Mouse (Mus musculus): ENCODE measurements around the gene Erp44. TPM values are rescaled to one million over a fixed set of nuclear protein-coding genes. Genes with fewer than 3 reads are reported as not detected.
A peak's percentile ranks its signal among the peaks of the same experiment; 100 is the strongest.

Erp44 gene
- 10 to 100 TPM; 52.5 to 56.2 TPM for total RNA-seq (2021)
- long read RNA-seq, experiment 1, transcript Erp44-201 (12 exons, 2,624 nt) = major isoform, 65 of 67 reads
- long read RNA-seq, experiment 1, partial matches to known transcripts = 1 of 67 reads
- long read RNA-seq, experiment 1, other reads (novel, unspliced or antisense) = 1 of 67 reads
- long read RNA-seq, experiment 2, transcript Erp44-201 (12 exons, 2,624 nt) = major isoform, 109 of 126 reads
- long read RNA-seq, experiment 2, partial matches to known transcripts = 3 of 126 reads
- long read RNA-seq, experiment 2, other reads (novel, unspliced or antisense) = 14 of 126 reads

DNA sequence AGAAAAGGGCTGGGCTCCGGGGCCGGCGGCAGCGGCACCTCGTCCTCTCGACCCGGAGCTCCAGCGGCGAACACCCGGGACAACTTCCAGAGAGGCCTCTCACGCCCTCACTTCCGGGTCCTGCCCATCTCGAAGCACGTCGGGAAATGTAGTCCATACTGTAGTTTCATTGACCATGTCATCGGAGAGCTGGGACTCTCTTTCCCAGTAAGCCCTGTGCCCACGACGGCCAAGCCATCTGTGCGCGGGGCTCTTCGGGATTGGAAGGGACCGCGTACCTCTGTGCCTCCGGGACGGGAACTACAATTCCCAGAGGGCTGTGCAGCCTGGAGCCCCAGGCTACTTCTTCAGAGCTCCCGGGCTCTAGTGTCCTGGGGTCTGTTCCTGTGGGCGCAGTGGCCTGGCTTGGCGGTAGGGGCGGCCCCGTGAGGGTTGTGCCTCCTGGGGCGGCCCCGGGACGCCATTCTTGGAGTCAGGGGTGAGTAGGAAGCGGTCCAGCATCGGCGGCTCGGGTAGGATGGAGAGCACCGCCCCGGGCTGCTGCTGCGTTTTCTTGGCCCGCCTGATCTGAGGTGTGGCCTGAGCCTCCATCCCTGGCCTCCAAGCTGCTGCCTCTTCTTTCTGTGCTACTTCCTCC lies at the start of gene Erp44, which contains the start of gene Invs:
Gene Erp44, minus strand, starts transcription at position 61 of the 637 bp plus-strand sequence.
Gene Invs, plus strand, starts transcription at position 263 of the 637 bp plus-strand sequence.
- peak; percentile 65 to 80 for DNase-seq (ENCODE audit: low spot score in 2 of 2)

DNA sequence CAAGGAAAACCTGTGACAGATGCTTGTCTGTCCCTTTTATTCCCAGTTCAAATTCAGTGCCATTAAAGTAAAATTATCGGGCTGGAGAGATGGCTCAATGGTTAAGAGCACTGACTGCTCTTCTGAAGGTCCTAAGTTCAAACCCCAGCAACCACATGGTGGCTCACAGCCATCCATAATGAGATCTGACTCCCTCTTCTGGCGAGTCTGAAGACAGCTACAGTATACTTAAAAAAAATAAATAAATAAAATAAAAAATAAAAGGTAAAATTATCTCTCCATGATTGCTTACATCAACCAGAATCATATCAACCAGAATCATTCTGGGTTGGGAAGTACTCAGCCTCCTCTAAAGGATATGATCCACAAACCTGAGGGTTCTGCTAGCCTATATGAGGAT lies 48.7 kb upstream of the Erp44 start:
- DNase-seq (ENCODE audit: low spot score in 2 of 2) = no peak

DNA sequence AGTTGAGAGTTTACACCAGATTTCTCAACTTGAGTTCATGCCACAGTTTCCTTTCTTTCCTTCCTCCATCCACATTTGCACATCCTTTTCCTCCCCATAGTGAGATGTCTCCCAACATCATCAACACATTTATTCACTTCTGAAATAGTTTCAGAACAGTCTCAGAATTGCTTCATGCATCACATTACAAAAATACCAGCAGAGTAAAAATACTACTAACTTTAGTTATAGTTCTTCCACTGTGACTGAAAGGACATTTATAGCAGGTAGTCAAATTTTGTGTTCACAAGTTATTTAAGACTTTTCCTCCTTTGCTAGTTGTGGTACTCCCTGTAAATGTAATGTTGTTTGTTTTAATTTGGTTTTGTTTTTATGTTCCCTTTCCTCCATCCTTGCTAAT lies 47.8 kb upstream of the Erp44 start:
- DNase-seq (ENCODE audit: low spot score in 2 of 2) = no peak

DNA sequence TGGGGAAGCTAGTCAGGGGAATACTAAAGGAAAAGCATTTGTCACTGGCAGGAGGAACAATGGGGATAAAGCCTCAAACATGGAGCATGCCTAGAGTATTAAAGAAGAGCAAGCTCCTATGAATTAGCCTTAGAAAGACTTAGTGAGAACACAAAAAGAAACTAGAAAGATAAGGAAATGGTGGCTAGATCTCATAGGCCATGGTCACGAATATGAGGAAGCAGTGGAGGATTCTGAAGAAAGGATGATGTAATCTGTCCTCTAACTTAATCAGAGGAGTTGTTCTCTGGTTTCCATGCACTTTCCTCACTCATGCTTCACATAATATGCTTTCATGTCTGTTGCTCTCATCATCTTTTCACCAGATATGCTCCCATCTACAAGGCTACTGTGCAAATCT lies 42.7 kb upstream of the Erp44 start:
- no peak for DNase-seq (ENCODE audit: low spot score in 2 of 2)

DNA sequence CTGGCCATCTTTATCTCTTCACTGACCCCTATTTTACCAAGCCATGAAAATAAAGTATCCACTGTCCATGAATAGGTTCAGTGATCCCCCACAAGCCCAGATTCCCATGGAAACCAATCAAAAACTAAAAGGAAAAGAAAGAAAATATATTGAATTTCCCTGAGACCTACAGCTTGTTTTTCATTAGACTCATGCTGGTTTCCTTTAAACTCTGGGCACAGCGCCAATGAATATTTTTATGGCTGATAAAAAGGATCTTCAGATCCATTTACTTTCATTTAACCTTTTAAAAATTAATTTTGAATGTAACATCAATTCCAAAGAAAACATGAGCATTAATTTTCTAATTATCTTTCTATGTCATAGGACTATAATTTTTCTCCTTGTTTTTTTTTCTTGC lies 41.9 kb upstream of the Erp44 start:
- no peak for DNase-seq (ENCODE audit: low spot score in 2 of 2)

DNA sequence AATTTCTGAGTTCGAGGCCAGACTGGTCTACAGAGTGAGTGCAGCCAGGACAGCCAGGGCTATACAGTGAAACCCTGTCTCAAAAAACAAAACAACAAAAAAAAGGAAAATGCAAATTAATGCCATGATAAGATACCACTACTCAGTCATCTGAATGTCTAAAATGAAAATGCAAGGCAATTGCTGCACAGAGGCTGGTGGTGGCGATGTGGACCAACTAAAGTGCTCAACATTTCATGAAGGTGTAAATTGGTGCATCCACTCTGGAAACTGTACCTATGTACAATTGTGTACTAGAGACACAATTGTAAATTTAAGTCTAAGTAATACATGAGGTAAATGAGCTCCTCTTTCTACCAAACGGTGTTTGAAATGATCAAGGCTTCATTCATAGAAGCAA lies 36.7 kb upstream of the Erp44 start:
- no peak for DNase-seq (ENCODE audit: low spot score in 2 of 2)

DNA sequence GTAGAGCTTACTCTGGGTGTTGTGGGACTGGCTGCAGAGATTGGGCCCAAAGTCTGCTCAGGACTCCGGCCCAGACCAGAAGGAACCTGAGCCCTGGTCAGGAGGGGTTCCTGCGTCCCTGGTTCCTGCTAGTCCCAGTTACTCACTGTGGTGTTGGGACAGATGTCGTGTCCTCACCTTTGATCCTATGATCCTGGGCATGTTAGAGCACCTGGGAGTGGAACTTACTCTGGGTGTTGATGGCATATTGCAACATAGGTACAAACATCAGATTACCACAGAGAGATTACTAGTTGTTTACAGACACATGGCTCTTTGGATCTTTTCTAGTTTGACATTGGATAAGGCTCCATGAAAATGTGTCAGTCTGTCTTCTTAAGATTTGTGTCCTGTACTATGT lies 35.5 kb upstream of the Erp44 start:
- no peak for DNase-seq (ENCODE audit: low spot score in 2 of 2)

DNA sequence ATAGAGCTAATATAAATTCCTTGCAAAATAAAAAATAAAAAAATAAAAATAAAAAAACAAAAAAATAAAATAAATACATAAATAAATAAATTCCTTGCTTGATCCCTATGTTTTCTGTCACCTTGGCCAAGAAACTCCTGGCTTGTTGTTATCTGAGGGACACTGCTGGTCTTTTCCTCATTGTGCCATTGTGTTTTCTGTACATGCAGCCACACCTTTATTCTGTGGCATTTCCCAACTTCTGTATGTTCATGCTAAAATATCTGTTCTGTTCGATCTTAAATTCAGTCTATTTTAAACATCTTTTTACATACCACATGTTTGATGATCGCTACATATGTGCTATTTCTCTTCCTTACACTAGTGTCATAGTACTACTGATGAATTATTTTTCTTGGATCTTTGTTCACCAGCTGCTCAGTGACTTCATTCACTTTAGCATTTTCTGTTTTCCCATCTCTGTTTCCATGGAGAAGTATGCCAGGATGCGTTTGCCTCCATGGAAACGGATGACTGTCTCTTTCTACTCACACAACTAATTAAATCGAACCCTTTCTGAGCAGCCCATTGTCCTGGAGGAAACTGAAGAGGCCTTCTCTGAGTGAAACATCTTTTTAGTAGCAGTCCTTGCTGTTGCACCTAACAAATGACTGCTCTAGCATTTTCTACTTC lies 7.9 kb upstream of the Erp44 start:
- DNase-seq (ENCODE audit: low spot score in 2 of 2) = no peak

DNA sequence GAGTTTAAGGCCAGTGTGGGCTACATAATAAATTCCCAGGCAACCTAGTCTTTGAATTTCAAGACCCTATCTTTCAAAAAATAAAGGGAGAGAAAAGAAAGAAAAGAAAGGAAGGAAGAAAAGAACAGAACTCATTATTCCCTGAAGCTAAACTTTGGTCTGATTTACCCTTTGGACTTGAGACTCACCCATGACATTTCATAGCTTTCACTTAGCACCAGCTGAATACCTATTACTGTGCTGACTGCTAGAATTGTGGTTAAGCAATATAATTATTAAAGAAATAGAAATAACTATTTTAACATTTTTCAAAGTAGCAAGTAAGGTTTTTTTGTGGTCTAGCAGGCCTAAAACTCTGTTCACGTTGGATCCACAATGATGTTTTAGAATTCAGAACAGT lies 1.8 kb upstream of the Erp44 start:
- DNase-seq (ENCODE audit: low spot score in 2 of 2) = no peak

DNA sequence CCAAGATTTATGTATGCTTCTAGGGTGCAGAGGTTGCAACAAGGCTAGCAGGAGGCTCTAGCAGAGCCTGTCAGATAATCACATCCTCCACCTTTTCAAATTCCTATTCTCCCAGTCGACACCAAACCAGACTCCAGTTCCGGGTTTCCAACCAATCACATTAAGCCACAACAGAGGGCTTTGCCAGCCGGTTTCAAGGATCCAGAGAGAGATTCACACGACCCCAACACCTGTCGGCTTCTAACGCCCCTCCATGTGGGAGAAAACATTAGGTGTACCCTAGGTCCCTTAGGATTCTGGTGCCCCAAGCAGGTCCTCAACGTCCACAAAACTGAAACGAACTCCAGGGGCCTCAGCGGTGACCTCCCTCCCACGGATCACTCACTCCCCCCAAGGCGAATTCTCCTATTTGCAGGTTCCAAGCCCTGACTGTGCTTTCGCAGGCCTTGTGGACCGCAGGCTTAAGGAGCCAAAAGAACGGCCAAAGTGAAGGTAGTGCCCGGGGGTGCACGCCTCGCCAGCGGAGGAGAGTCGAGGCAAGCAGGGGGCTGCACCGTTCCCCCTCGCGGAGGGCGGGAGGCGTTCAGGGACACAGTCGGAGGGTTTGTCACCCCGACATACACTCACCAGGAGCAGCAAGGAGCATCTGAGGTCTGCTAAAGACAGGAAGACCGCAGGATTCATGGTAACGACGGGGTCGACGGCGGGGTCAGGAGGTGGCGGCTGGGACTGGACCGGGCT lies 431 bp downstream of the Erp44 start:
- peak in 1 of 2 experiments; percentile 6 for DNase-seq (ENCODE audit: low spot score in 2 of 2)

DNA sequence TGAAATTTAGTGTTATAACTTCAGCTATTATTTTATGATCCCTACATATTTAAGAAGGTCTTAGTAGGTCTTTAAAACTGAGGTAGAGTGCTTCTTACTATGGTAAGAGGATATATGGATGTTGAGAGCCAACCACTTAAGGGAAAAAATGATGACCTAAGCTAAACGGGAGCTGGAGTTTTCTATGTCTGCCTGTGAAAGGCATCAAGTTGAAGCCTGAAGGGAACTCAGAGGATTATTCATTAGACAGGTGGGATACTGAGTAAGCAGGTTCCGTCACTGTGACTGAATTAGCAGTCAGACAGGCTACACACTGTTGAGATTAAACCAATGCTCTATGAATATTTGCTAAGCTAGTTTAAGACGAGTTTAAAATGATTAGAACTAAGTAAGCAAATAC lies 2.3 kb downstream of the Erp44 start:
- DNase-seq (ENCODE audit: low spot score in 2 of 2) = no peak

DNA sequence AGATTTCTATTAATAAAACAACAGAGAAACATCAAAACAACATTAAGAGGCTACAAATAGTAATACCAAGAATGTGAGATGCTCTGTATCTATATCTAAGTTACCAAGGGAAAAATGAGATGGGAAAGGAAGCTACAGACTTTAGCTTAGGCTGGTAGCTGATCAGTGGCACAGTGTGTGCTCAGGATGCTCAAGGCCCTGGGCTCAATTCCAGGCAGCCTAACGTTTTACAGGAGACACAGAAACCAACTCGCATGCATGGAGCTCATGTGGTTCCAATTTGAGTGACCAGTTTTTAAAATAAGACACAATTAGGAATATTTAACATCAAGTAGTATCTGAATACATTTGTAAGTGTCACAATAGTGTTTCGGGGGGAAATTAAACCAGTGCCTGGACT lies 3.6 kb downstream of the Erp44 start:
- no peak for DNase-seq (ENCODE audit: low spot score in 2 of 2)

DNA sequence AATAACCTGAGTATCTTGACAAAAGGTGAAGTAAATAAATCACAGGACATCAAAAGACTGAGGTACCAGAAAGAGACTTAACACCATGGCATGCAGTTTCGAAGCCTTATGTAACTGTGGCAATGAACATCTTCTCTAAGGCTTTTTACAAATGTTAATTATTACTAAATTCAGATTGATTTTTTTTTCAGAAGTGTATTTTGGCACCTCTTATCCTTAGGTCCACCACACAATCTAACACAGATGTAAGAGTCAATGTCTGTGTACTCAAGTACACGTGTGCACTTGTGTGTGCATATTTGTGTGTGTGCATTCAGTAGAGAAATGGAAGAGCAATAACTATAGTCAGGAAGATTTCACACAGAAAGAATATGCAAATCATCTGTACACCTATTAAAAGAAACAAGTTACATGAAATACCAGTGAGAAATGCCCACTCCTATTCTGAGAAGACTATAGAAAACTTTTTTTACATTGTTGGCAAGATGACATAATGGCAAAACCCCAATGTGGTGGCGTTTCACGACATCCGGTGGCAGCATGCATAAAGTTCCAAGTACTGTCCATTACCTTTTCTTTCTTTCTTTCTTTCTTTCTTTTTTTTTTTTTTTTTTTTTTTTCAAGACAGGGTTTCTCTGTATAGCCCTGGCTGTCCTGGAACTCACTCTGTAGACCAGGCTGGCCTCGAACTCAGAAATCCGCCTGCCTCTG lies 6.1 kb downstream of the Erp44 start:
- no peak for DNase-seq (ENCODE audit: low spot score in 2 of 2)

DNA sequence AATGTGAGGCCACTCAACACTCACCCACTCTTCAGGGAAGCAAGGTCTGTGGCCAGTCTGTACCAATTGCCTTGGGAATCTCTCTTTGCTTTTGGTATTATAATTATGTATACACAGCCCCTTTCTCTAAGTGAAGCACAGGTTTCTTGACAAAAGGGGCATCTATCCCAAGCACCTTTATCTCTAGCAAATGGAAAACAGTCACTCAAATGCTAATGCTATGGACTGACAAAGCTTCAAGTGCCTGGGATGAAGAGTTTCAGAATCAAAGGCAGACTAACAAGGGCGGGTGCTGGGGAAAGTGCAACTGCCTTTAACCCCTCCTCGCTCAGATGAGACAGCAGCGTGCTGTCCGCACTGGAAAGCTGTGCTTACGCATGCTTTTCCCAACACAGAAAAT lies 7.5 kb downstream of the Erp44 start:
- DNase-seq (ENCODE audit: low spot score in 2 of 2) = no peak

DNA sequence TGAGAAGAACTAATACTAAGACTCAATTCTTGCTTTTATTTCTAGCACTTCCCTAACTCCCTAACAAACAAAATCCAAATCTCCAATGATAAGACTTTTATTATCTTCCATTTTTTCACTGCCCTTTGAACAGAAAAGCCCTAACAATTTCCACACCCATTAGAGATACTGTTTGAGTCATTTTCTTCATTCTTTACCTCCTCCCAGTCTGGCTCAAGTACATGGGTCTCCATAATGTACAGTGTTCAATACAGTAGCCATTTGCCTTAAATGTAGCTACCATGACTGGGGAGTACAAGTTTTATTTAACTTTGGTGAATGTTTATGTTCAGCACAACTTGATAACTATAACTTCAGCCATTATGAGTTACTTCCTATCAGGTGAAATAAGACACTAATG lies 8.8 kb downstream of the Erp44 start:
- no peak for DNase-seq (ENCODE audit: low spot score in 2 of 2)

DNA sequence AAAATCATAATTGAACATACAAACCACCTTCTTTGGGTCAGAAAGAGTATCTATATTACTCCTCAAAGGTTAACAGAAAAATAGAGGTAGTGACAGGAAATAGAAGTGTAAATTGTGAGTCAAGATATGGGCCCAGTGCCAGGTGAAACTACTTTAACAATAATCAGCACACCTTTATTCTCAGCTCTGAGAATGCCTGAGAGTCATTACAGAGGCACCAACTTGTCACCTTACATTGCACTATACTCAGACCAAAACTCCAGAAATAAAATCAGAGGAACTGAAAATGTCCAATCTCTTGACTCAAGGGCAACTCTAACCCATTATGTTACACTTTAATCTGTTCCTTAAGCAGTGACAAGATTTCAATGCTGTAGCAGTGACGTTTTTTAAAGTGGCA lies 11.2 kb downstream of the Erp44 start:
- DNase-seq (ENCODE audit: low spot score in 2 of 2) = no peak

DNA sequence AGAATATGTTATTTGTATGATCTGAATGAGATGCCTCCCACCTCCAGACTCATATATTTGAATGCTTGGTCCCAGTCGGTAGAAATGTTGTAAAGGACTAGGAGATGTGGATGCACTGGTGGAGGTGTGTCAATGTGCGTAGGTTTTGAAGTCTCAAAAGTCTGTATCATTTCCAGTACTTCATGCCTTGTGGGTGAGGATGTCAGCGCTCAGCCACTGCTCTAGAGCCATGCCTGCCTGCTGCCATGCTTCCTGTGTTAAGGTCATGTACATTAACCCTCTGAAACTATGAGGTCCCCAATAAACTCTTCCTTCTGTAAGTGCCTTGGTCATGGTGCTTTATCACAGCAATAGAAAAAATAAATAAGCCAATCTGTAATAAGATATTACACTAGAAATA lies 11.7 kb downstream of the Erp44 start:
- DNase-seq (ENCODE audit: low spot score in 2 of 2) = no peak

DNA sequence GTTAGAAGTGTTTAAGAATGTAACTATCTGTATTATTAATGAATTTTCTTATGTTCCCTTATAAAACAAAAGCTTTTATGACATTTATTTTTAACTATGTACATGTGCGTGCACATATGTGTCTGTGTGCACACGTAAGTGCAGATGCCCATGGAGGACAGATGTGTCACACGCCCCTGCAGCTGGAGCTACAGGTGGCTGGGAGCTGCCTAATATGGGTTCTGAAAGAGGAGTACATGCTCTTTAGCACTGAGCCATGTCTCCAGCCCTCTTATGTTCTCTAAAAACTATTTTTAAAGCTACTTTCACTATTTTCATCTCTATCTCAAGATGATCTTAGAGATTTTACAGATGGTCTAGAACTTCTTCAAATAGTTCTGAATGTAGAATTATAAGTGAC lies 21.3 kb downstream of the Erp44 start:
- no peak for DNase-seq (ENCODE audit: low spot score in 2 of 2)

DNA sequence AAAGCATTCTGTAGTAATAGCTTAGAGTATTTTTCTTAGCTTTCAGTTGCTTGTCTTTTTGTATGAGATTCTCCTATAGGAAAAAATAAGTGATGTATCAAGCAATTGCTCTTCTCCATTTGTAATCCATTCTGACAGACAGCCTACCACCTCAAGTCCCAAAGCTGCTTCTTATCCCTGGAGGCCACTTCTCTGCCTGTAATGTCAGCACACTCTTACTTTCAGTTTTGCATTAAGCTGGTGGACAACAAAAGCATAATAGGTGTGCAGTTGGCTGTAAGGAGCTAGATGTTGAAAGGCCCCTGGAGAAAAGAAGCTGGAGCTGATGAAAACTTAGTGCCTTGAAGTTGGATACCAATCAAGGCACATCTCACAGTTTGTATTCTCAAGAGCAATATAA lies 26.1 kb downstream of the Erp44 start:
- DNase-seq (ENCODE audit: low spot score in 2 of 2) = no peak

DNA sequence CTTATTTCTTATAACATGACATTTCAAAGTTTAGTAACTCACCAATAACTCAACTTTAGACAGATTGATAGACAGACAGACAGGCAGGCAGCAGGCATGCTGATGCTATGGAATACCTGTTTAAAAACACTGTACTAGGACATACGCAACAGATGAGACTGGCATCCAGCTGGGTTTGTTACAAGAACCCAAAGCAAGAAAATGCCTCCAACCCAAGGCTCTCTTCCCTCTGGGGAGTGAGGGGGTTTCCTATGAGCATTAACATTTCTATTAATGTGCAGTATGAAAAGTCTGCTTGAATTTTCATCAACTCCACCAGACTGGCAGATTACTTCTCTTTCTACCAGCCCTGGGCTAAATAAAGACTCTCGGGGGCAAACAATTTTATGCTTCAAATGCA lies 35.1 kb downstream of the Erp44 start:
- DNase-seq (ENCODE audit: low spot score in 2 of 2) = no peak

DNA sequence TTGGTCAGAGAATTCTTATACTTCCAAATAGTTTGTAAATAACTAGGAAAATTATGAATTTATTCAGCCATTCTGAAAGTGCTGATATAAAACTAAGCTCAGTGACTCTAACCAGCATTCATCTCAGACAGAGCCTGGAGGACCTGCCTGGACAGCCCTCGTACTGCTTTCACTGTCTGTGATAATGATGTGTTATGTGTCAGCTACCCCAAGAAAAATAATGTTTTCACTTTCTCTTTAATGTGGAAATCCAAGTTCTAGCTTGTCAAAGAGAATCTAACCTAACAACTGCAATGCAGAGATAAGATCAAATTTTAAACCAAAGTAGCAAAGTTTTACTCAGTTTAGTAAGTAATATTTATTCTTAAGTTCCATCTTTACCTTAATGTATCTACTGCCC lies 35.6 kb downstream of the Erp44 start:
- no peak for DNase-seq (ENCODE audit: low spot score in 2 of 2)
